Mouse (Mus musculus) heart, postnatal 0 days (tissue): ENCODE data around the gene Ptprt. TPM values are rescaled to one million over a fixed set of nuclear protein-coding genes. Genes with fewer than 3 reads are reported as not detected.

Source experiments
- ATAC-seq: fragments of 200-750 bp; cut with Nextera tagmentation; 2 replicates; pipeline ENCODE4 v1.8.0; 2017; ENCODE audit warnings: low read depth, moderate number of reproducible peaks, moderate library complexity; ENCODE audit not compliant: insufficient read depth
- DNase-seq: peaks from one replicate; pipeline ENCODE4 v3.0.0-alpha.2; 2016; ENCODE audit warnings: low spot score
- H3K27ac ChIP-seq: fragments of 300-500 bp; sonication (generic); 2 replicates; pipeline ENCODE4 v1.5.1; 2014; ENCODE audit warnings: low read depth, mild to moderate bottlenecking
- H3K27me3 ChIP-seq: fragments of 300-500 bp; sonication (generic); 2 replicates; pipeline ENCODE4 v1.6.1; 2014; ENCODE audit warnings: low read length, mixed read lengths; ENCODE audit not compliant: control insufficient read depth, insufficient read depth
- H3K36me3 ChIP-seq: fragments of 300-500 bp; sonication (generic); replicated peaks from 2 replicates; pipeline ENCODE4 v1.6.1; 2014; ENCODE audit warnings: low read length, mixed read lengths; ENCODE audit not compliant: control insufficient read depth, insufficient read depth
- H3K4me1 ChIP-seq: fragments of 300-500 bp; sonication (generic); 2 replicates; pipeline ENCODE4 v1.6.1; 2014; ENCODE audit warnings: antibody characterized with exemption; ENCODE audit not compliant: control insufficient read depth, insufficient read depth
- H3K4me2 ChIP-seq: fragments of 300-500 bp; sonication (generic); 2 replicates; pipeline ENCODE4 v1.6.1; 2014; ENCODE audit warnings: low read depth, mild to moderate bottlenecking, low read length, moderate library complexity
- H3K4me3 ChIP-seq: fragments of 300-500 bp; sonication (generic); 2 replicates; pipeline ENCODE4 v1.5.1; 2014; ENCODE audit warnings: low read depth, low read length
- H3K9ac ChIP-seq: fragments of 300-500 bp; sonication (generic); replicated peaks from 2 replicates; pipeline ENCODE4 v1.6.1; 2014; ENCODE audit warnings: low read depth, low read length, mixed read lengths
- H3K9me3 ChIP-seq: fragments of 300-500 bp; sonication (generic); replicated peaks from 2 replicates; pipeline ENCODE4 v1.6.1; 2016; ENCODE audit warnings: low read length; ENCODE audit not compliant: control insufficient read depth
- CTCF ChIP-seq: IDR thresholded peaks from 2 replicates; pipeline ENCODE4 v1.5.1; 2016; ENCODE audit warnings: antibody characterized with exemption, control low read depth, low read depth
- EP300 ChIP-seq: IDR thresholded peaks from 2 replicates; pipeline ENCODE4 v1.6.1; 2016; ENCODE audit warnings: antibody characterized with exemption, low read depth
- WGBS: fragments of 180-500 bp; shearing (Covaris S2); extraction: QIAGEN DNeasy Blood & Tissue Kit; methylation state at CpG from one replicate; pipeline ENCODE4 v1.1.7; 2014; 5-methylcytosine and 5-hydroxymethylcytosine counted together
- polyA plus RNA-seq: library from polyadenylated mRNA; unstranded; fragments of >200 nt; fragmentation: Nextera tagmentation; extraction: Ambion mirVana; gene quantifications from 2 replicates; pipeline ENCODE4 v1.2.1, GENCODE M21; 2015
- total RNA-seq: library from RNA; depleted of rRNA; stranded (reverse); fragments of >200 nt; gene quantifications from 2 replicates; pipeline ENCODE4 v1.2.3, GENCODE M21; 2014; ENCODE audit warnings: low replicate concordance

Gene Ptprt
- total and polyA plus RNA-seq, 2 experiments from 2014 or later, result 0.08 to 0.55 TPM

GRCm38 (mm10) chr2:162443106-162443505 lies 217.8 kb downstream of the Ptprt start:
- WGBS, result 59% methylated on average over 1 of the region's 1 CpGs

GRCm38 (mm10) chr2:162436646-162437045 lies 224.3 kb downstream of the Ptprt start:
- Histone ChIP-seq H3K9me3 (no peaks in the 10 kb centered on the region), H3K4me2 (no peak overlapping the region), H3K27me3 (no peaks in the 10 kb centered on the region), H3K36me3 (no peaks in the 10 kb centered on the region), H3K9ac (no peak overlapping the region), H3K27ac (no peak overlapping the region), H3K4me3 (no peak overlapping the region), H3K4me1 (no peaks in the 10 kb centered on the region)
- DNase-seq (no peak), ATAC-seq (no peak)
- TF ChIP-seq EP300 (no peak), CTCF (0 out of 2 replicates have a peak, but pooled peaks have one; percentile 10)
- WGBS, result 87% methylated on average over 3 of the region's 3 CpGs

More at GRCm38 (mm10) chr2:162443106-162443505, 217.8 kb downstream of the Ptprt start:
- TF ChIP-seq EP300 (no peak), CTCF (no peak)
- Histone ChIP-seq H3K36me3 (no peaks in the 10 kb centered on the region), H3K4me3 (no peak overlapping the region), H3K4me2 (no peak overlapping the region), H3K9me3 (no peaks in the 10 kb centered on the region), H3K27me3 (no peaks in the 10 kb centered on the region), H3K4me1 (no peaks in the 10 kb centered on the region), H3K9ac (no peak overlapping the region), H3K27ac (no peak overlapping the region)
- DNase-seq (no peak), ATAC-seq (no peak)

GRCm38 (mm10) chr2:162430171-162430570 lies 230.8 kb downstream of the Ptprt start:
- Histone ChIP-seq H3K4me1 (no peaks in the 10 kb centered on the region), H3K4me2 (no peak overlapping the region), H3K36me3 (no peaks in the 10 kb centered on the region), H3K9ac (no peak overlapping the region), H3K9me3 (no peaks in the 10 kb centered on the region), H3K27me3 (no peaks in the 10 kb centered on the region), H3K4me3 (no peak overlapping the region), H3K27ac (no peak overlapping the region)
- WGBS, result 51% methylated on average over 7 of the region's 7 CpGs
- no peak for TF ChIP-seq CTCF
- no peak for TF ChIP-seq EP300
- no peak for ATAC-seq
- DNase-seq, result no peak

- Histone ChIP-seq H3K4me2 (no peak overlapping the region), H3K9me3 (no peaks in the 10 kb centered on the region), H3K36me3 (no peaks in the 10 kb centered on the region), H3K4me1 (no peaks in the 10 kb centered on the region), H3K4me3 (no peak overlapping the region), H3K27ac (no peak overlapping the region), H3K27me3 (no peaks in the 10 kb centered on the region), H3K9ac (no peak overlapping the region)
- ATAC-seq (no peak), DNase-seq (no peak)
- TF ChIP-seq EP300, result no peak
- no peak for TF ChIP-seq CTCF
- 82% methylated on average over 8 of the region's 8 CpGs for WGBS
Measured at GRCm38 (mm10) chr2:162426114-162426513, 234.8 kb downstream of the Ptprt start.

- Histone ChIP-seq H3K4me1 (no peaks in the 10 kb centered on the region), H3K27ac (no peak overlapping the region), H3K36me3 (no peaks in the 10 kb centered on the region), H3K4me2 (no peak overlapping the region), H3K9me3 (no peaks in the 10 kb centered on the region), H3K27me3 (no peaks in the 10 kb centered on the region), H3K9ac (no peak overlapping the region), H3K4me3 (no peak overlapping the region)
- ATAC-seq (no peak), DNase-seq (no peak)
- WGBS, result 48% methylated on average over 3 of the region's 3 CpGs
- TF ChIP-seq EP300, result no peak
- no peak for TF ChIP-seq CTCF
Measured at GRCm38 (mm10) chr2:162418181-162418580, 242.8 kb downstream of the Ptprt start.

GRCm38 (mm10) chr2:162413073-162413812 lies 247.7 kb downstream of the Ptprt start:
- TF ChIP-seq CTCF (no peak), EP300 (no peak)
- Histone ChIP-seq H3K9ac (no peak overlapping the region), H3K4me1 (no peaks in the 10 kb centered on the region), H3K9me3 (no peaks in the 10 kb centered on the region), H3K4me2 (no peak overlapping the region), H3K36me3 (no peaks in the 10 kb centered on the region), H3K27me3 (no peaks in the 10 kb centered on the region), H3K4me3 (no peak overlapping the region), H3K27ac (no peak overlapping the region)
- DNase-seq, result no peak
- ATAC-seq, result no peak
- WGBS, result 73% methylated on average over 5 of the region's 5 CpGs
